Mouse (Mus musculus) heart, adult 2 months (tissue): ENCODE results near the gene Gm29797. TPM values are rescaled to one million over a fixed set of nuclear protein-coding genes. Genes with fewer than 3 reads are reported as not detected.

Experiments used
- DNase-seq, 2 experiments: peaks; one replicate each; pipeline ENCODE4 v3.0.0; 2021
- H3K27ac ChIP-seq: fragments of 200-600 bp; 2 replicates; pipeline ENCODE4 v1.8.1; 2022
- H3K27me3 ChIP-seq: fragments of 200-500 bp; 2 replicates; pipeline ENCODE4 v1.6.1; 2012; ENCODE audit warnings: mild to moderate bottlenecking, low read length, inconsistent platforms, mixed read lengths; ENCODE audit not compliant: control insufficient read depth, insufficient read depth
- H3K36me3 ChIP-seq: fragments of 200-500 bp; 2 replicates; pipeline ENCODE4 v1.6.1; 2012; ENCODE audit warnings: low read length, inconsistent platforms; ENCODE audit not compliant: control insufficient read depth, insufficient read depth
- H3K4me1 ChIP-seq: fragments of 200-500 bp; 2 replicates; pipeline ENCODE4 v1.6.1; 2011; ENCODE audit warnings: low read length; ENCODE audit not compliant: control insufficient read depth, insufficient read depth
- H3K4me3 ChIP-seq: fragments of 200-600 bp; 2 replicates; pipeline ENCODE4 v1.8.1; 2022
- H3K79me2 ChIP-seq: fragments of 200-500 bp; replicated peaks from 2 replicates; pipeline ENCODE4 v1.6.1; 2012; ENCODE audit warnings: mild to moderate bottlenecking, inconsistent platforms, low read length, moderate library complexity, mixed read lengths; ENCODE audit not compliant: control insufficient read depth, insufficient read depth
- H3K9ac ChIP-seq: fragments of 200-500 bp; 2 replicates; pipeline ENCODE4 v1.6.1; 2012; ENCODE audit warnings: low read depth, mild to moderate bottlenecking, control low read depth, inconsistent platforms, low read length, mixed read lengths
- CTCF ChIP-seq: fragments of 200-600 bp; IDR thresholded peaks from 2 replicates; pipeline ENCODE4 v1.8.1; 2022; ENCODE audit warnings: antibody characterized with exemption, mild to moderate bottlenecking, moderate library complexity
- EP300 ChIP-seq: fragments of 200-500 bp; IDR thresholded peaks from 2 replicates; pipeline ENCODE4 v1.6.1; 2011; ENCODE audit warnings: low read depth, low read length, control low read depth; ENCODE audit not compliant: insufficient read depth
- POLR2A ChIP-seq: fragments of 200-500 bp; IDR thresholded peaks from 2 replicates; pipeline ENCODE4 v1.6.1; 2011; ENCODE audit warnings: mild to moderate bottlenecking, low read depth, low read length, control low read depth; ENCODE audit not compliant: insufficient read depth
- WGBS: fragments of 180-500 bp; shearing (Covaris S2); methylation state at CpG from one replicate; pipeline ENCODE4 v1.1.7; 2018; 5-methylcytosine and 5-hydroxymethylcytosine counted together
- intact Hi-C: fragments of 180-260 bp; cut with DNase I; formaldehyde crosslinking; loops from one replicate; pipeline ENCODE4 v1.15.1; 2025
- polyA plus RNA-seq: library from polyadenylated mRNA; depleted of rRNA; stranded (reverse); fragments of >200 nt; gene quantifications from 2 replicates; pipeline ENCODE4 v1.2.3, GENCODE M21; 2012
- total RNA-seq, 2 experiments: library from RNA; stranded (reverse); gene quantifications; 2 replicates each; pipeline ENCODE4 v1.2.3; 2021

Gene Gm29797
- total and polyA plus RNA-seq, 3 experiments: 0.21 TPM; not detected in 2

GRCm38 (mm10) chr2:181685686-181686085, 28.9 kb downstream of the Gm29797 start:
- Histone ChIP-seq H3K9ac (no peak overlapping the region), H3K4me3 (no peak overlapping the region), H3K36me3 (no peaks in the 10 kb centered on the region), H3K27ac (no peak overlapping the region), H3K4me1 (peaks cover 1% of the 10 kb centered on the region), H3K79me2 (no peaks in the 10 kb centered on the region), H3K27me3 (no peaks in the 10 kb centered on the region)
- TF ChIP-seq POLR2A (no peak), EP300 (no peak), CTCF (no peak)
- DNase-seq: peak in 1 of 2 experiments; percentile 1
- 92% methylated on average over 4 of the region's 4 CpGs for WGBS
- intact Hi-C loops: loop anchor here (2.0 kb wide), 1 partner anchor 21 kb away; no protein-coding TSS in a partner anchor

- TF ChIP-seq CTCF (no peak), POLR2A (no peak), EP300 (no peak)
- H3K79me2 ChIP-seq: no peaks in the 10 kb centered on the region
- H3K4me1 ChIP-seq: no peaks in the 10 kb centered on the region
- no peak overlapping the region for H3K27ac ChIP-seq
- WGBS: 92% methylated on average over 8 of the region's 8 CpGs
- no peaks in the 10 kb centered on the region for H3K27me3 ChIP-seq
- DNase-seq: peak in 1 of 2 experiments; percentile 1
- H3K4me3 ChIP-seq: no peak overlapping the region
- intact Hi-C loops: no loop called here
- no peak overlapping the region for H3K9ac ChIP-seq
- H3K36me3 ChIP-seq: no peaks in the 10 kb centered on the region
These were observed 30.8 kb downstream of the Gm29797 start for GRCm38 (mm10) chr2:181687586-181687985.

GRCm38 (mm10) chr2:181689466-181690160, 32.8 kb downstream of the Gm29797 start:
- H3K36me3 ChIP-seq: no peaks in the 10 kb centered on the region
- no peak overlapping the region for H3K4me3 ChIP-seq
- H3K27me3 ChIP-seq: no peaks in the 10 kb centered on the region
- TF ChIP-seq EP300: no peak
- no peak for TF ChIP-seq CTCF
- TF ChIP-seq POLR2A: no peak
- intact Hi-C loops: no loop called here
- peaks cover 1% of the 10 kb centered on the region; the same call in 1 of the 2 replicates for H3K4me1 ChIP-seq
- no peak for DNase-seq
- H3K27ac ChIP-seq: no peak overlapping the region
- WGBS: 91% methylated on average over 10 of the region's 10 CpGs
- no peak overlapping the region for H3K9ac ChIP-seq
- no peaks in the 10 kb centered on the region for H3K79me2 ChIP-seq

GRCm38 (mm10) chr2:181691083-181691482, 34.2 kb downstream of the Gm29797 start:
- intact Hi-C loops: no loop called here
- Histone ChIP-seq H3K79me2 (no peaks in the 10 kb centered on the region), H3K36me3 (no peaks in the 10 kb centered on the region), H3K27me3 (no peaks in the 10 kb centered on the region), H3K4me3 (no peak overlapping the region), H3K27ac (no peak overlapping the region), H3K4me1 (peaks cover 1% of the 10 kb centered on the region; the same call in 1 of the 2 replicates), H3K9ac (no peak overlapping the region)
- no peak for DNase-seq
- 86% methylated on average over 6 of the region's 6 CpGs for WGBS
- TF ChIP-seq EP300 (no peak), CTCF (no peak), POLR2A (no peak)

GRCm38 (mm10) chr2:181691571-181691970, 34.7 kb downstream of the Gm29797 start:
- no peaks in the 10 kb centered on the region for H3K36me3 ChIP-seq
- H3K27ac ChIP-seq: no peak overlapping the region
- intact Hi-C loops: no loop called here
- no peaks in the 10 kb centered on the region for H3K79me2 ChIP-seq
- TF ChIP-seq POLR2A (no peak), CTCF (no peak), EP300 (no peak)
- WGBS: 65% methylated on average over 4 of the region's 4 CpGs
- H3K27me3 ChIP-seq: no peaks in the 10 kb centered on the region
- peaks cover 1% of the 10 kb centered on the region; the same call in 1 of the 2 replicates for H3K4me1 ChIP-seq
- H3K4me3 ChIP-seq: no peak overlapping the region
- DNase-seq: peak in 1 of 2 experiments; percentile 31
- no peak overlapping the region for H3K9ac ChIP-seq

- H3K27ac ChIP-seq: no peak overlapping the region
- H3K36me3 ChIP-seq: no peaks in the 10 kb centered on the region
- no peak overlapping the region for H3K4me3 ChIP-seq
- intact Hi-C loops: no loop called here
- no peaks in the 10 kb centered on the region for H3K79me2 ChIP-seq
- H3K27me3 ChIP-seq: no peaks in the 10 kb centered on the region
- DNase-seq: no peak
- TF ChIP-seq CTCF (no peak), EP300 (no peak), POLR2A (no peak)
- no peak overlapping the region for H3K9ac ChIP-seq
- 91% methylated on average over 3 of the region's 3 CpGs for WGBS
- peaks cover 1% of the 10 kb centered on the region; the same call in 1 of the 2 replicates for H3K4me1 ChIP-seq
These were observed 35.5 kb downstream of the Gm29797 start for GRCm38 (mm10) chr2:181692304-181692703.
